Mouse (Mus musculus) cerebellum, postnatal 10 days (tissue): ENCODE data around the gene Pgc.

Source experiments
- DNase-seq, 2 experiments: peaks; one replicate each; pipeline ENCODE4 v3.0.0; 2021; ENCODE audit warnings: mixed read lengths in 2 of 2

Gene Pgc

DNA sequence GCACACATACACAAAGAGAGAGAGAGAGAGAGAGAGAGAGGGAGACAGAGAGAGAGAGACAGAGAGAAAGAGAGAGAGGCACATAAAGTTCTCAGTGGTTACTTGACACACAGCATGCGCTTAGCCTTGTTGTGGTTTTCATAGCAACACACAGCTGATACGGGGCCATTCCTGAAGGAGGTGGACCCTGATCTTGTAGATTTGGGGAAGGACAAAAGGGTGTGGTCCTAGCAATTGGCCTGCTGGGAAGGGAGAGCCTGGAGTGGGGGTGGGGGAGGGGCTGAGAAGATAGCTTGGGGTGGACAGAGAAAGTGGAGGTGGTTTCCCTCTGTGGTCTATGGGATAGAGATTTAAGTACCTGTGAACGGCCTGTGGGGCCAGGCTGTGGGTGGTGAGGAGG lies 16.6 kb upstream of the Pgc start:
- DNase-seq, result no peak

DNA sequence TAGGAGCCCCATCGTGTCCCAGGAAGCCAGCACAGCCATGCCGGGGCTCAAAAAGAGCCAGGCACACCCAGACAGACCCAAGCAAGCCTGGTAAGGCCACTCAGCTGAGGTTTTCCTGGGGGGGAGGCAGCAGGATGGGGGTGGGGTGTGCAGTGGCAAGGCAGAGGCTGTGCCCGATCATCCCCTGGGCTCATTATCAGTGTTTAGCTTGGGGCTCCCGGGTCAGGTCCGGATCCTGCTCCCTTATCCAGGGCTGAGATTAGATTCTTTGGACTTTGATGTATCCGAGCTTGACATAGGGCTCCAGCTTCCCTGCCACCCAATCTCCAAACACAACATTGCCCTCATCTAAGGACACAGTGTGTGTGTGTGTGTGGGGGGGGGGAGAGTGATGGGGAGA lies 14.8 kb upstream of the Pgc start:
- DNase-seq, result no peak

DNA sequence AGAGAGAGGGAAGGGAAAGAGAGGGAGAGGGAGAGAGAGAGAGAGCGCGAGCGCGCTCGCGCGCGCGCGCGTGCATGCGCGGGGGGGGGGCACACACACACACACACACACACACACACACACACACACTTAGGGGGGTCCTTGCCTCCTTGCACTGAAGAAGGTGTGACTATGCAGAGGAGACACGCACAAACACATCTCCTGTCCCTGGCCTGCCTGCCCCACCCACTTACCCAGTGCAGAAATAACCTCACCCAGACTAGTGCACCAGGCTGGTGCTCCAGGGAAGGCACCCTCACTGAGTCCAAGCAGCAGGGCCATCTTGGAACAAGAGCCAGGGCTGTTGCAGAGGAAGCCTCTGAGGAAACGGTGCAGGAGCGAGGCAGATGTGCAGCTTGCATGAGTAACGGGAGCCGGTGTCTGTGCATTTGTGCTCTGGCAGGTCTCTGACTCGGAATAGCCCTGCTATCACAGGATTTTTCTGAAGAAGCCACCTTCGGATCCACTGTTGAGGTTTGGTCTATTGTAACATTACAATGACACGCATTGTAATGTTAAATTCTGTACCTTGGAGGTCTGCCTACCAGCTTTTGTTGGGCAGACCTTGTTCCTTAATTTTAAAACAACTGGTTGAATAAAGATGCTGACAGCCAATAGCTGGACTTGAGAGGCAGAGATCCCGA lies 13.6 kb upstream of the Pgc start:
- no peak for DNase-seq

DNA sequence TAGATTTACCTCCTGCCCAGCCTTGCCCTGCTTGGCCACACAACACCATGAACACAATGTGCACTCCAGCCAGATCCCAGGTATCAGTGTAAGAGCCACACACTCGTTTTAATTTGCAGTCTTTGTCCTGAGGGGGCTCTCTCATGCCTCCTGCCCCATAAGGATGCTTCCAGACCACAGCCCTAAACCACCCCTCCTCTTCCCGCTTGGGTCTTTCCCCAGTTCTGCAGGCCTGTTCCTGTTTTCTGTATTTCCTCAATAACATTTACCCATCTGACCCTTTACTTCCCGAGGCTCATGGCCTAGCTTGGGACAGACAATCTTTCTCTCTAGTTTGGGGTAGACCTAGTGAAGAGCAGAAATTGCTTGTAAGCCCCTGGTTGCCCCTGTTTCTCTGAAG lies 11.6 kb upstream of the Pgc start:
- no peak for DNase-seq

DNA sequence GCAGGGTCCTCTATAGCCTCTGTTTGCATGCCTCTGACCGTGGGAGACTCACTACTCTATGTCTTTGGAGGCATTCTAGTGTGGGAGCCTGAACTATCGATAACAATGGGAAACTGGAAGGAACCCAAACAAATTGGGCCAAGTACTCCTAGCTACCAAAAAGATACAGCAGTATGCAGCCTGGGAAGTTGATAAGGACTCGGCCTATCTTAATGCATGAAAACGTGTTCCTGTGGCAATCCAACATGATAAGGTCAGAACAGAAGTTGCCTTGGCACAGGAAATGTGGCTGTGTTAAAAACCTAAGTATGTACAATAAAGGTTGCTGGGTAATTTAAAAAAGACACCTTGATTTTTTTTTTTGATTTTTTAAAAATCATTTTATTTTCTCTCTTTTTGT lies 5.5 kb upstream of the Pgc start:
- no peak for DNase-seq

DNA sequence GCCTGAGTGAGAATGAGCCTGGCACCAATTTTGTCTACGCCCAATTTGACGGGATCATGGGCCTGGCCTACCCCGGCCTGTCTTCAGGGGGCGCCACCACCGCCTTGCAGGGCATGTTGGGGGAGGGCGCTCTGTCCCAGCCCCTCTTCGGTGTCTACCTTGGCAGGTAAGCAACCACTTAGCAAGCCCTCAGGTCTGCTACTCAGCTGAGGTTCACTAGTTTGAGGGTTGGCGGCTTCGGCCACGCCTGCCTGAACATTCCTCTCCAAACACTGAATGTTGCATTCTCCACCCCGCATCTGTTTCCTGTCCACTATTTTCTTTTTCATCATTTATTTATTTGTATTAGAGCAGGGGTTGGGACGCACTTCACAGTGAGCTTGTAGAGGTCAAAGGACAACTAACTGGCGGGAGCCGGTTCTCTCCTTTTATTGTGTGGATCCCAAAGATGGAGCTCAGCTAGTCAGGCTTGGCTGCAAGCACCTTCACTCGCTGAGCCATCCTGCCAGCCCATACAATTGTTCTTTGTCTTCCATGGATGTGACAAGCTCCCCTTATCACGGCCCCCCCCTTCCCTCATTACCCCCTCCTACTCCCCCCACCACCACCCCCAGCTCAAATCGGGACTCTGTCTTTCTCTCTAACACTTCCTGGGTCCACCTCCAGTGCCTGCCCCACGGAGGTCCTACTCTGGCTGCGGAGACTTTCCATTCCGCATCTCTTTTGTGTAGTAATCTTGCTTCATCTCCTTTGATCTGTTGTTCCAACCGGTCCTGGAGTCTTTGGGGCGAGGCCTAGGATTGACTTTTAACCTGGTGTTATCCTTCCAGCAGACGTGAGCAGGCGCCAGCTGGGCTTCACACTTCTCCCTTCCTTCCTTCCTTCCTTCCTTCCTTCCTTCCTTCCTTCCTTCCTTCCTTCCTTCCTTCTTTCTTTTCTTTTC lies 4.3 kb downstream of the Pgc start:
- DNase-seq, result no peak

DNA sequence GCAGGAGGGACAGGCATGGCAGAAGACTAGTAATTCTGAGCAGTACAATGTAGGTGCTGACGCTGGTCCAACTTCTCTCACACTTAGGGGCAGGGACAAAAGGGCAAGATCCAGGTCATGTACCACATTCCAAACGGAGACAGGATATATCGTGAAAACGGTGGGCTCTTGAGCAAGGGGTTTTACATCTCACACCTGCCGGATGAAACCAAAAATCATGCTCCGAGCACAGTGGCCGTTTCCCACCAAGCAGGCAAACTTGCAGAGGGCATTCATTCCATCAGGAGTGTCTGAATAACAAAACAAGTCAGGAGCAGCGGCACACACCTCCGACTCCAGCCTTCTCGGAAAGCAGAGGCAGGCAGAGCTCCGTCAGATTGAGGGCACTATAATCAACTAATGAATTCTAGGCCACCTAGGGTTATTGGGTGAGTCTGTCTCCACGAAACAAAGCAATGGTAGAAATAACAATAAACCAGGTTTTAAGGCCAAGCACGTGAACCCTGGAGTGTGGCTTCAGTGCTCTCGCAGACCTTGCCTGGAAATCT lies 9.0 kb downstream of the Pgc start:
- no peak for DNase-seq

DNA sequence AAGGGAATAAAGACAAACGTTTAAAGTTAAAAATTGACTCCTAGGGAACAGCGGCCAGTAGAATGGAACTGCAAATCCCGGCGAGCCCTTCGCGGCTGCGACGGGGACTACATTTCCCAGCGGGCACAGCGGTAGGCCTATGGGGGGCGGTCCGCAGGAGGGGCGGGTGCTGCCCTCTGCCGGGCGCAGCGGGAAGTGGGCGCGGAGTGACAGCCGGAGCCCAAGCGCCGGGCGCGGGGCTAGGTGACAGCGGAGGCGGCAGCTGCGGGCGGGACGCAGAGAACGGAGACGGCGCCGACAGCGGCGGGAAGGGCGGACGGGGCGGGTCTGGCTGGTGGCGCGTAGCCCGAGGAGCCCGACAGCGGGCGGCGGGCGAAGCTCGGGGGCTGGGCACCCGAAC lies 10.2 kb downstream of the Pgc start, which contains the start of gene Tfeb:
Gene Tfeb, plus strand, starts transcription at position 175 of the 400 bp plus-strand sequence.
- DNase-seq, result peak; percentile 99 to 100

DNA sequence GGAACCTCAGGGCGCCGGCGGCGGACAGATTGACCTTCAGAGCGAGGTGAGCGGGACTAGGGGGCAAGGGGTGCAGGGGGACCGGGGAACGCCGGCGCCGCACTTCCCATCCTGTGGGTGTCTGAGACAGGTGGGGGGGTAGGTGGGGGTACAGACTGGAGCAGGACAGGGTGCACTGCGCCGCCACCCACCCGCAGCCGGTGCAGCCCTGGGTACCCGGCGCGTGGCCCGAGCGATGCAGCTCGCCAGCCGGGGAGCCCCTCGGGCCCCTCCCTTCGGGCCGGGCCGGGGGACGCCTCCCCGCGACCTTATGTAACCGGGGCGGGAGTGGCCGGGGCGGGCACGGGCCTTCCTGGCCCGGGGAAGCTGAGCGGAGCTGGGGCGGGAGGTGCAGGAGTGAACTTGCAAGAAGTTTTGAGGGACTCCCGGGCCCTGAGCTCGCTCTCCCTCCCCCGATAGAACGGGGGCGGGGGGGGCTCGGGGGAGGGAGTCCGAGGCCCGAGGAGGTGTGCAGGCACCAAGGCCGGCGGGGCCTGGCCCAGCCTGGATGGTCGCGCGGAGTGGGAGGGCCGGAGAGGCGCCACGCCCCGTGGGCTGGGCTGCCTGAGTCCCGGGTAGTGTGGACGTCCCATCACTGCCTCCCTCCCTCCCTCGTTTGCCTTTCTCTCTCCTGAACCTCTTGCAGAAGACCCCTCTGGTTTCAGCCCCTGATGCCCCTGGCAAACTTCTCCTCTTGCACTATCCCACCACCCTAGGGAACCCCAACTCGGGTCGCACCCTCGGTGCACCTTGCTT lies 10.8 kb downstream of the Pgc start:
- DNase-seq, result peak; percentile 73 to 82

DNA sequence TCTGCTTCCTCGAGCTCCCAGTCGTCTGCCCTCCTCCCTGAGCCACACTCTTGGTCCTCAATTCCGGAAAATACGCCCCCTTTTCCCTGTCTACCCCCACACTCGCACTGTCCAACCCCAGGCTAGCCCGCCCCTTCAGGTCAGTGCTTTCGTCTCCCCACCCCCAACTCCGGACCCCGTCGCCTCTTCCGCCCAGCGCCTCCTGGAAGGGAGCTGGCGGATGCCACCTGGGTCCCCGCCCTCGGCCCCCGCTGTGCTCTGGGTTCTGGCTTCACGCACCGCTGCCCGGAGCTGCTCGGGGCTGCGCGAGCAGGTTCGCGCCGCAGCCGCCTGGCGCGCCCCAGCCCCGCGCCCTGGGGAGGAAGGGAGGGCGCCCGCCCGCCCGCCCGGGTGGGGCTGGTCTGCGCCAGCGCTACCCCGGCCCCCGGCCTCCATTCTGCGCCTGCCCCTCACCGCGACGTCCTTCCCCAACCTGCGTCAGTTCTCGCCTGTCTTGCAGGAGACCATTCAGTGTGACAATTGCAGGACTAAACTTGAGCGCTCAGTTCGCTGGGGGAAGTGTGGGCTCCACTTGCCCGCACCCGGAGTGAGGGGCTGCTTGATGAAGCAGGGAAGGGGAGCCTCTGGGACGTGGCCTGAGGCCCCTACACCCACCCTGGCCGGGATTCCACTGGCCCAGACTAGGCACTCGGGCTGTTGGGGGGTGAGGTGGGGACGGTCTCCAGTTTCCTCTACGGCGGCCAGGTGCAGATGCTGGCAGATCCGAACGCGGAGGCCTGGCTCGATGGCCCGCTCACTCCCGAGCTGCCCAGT lies 11.6 kb downstream of the Pgc start:
- DNase-seq, result peak; percentile 65 to 74

DNA sequence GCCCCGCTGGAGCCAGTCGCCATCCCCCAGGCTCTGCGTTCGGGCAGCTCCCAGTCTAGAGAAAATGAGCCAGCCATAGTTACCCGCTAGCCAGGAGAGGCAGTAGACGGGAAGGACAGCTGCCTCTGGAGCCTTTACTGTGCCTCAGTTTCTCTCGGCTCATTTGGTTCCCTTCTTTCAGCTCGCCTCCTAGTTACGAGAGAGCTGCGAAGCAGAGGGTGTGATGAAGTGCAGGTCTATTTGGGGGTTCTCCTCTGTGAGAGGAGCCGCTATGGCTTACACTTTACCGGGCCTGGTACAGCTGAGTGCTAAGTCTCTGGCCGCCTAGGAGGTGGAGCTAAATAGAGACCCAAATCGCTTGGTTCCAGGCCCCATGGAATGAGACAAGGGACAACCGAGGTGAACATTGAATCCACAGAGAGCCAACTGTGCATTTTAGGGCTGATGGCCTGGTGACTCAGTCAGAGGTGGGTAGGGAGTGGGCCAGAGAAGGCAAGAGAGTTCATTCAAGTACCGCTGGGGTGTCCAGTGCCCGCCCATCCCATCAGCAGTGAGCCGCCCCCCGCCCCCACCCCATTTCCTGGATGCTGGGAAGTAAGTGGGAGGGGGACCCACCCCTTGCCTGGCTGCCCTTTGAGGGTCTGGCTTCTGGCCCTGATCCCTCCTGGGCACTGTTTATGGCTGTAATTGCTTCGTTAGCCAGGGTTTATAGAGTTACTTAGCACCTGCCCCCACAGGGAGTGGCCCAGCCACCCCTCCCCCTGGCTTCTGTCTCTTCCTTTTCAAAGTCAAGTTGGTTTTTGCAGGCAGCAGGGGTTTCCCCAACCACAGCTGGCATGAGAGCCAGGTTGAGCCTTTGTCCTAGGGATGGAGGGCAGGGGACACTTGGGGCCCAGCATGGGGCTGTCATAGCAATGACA lies 12.5 kb downstream of the Pgc start:
- peak in 1 of 2 experiments; percentile 33 for DNase-seq

DNA sequence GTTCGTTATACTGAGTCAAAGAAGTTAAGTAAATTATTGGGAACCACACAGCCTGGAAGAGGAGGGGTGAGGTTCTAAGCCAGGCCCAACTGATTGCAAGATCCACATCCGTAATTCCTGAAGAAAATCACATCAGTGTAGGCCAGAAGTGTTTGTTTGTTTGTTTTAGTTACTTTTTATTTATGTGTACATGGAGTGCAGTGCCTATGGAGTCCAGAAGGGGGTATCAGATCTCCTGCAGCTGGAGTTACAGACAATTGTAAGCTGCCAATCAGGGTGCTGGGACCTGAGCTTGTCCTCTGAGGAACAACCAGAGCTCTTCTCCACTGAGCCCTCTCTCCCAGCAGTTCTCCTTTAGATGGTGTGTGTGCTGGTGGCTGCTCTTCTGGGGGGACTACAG lies 13.5 kb downstream of the Pgc start:
- DNase-seq, result no peak

DNA sequence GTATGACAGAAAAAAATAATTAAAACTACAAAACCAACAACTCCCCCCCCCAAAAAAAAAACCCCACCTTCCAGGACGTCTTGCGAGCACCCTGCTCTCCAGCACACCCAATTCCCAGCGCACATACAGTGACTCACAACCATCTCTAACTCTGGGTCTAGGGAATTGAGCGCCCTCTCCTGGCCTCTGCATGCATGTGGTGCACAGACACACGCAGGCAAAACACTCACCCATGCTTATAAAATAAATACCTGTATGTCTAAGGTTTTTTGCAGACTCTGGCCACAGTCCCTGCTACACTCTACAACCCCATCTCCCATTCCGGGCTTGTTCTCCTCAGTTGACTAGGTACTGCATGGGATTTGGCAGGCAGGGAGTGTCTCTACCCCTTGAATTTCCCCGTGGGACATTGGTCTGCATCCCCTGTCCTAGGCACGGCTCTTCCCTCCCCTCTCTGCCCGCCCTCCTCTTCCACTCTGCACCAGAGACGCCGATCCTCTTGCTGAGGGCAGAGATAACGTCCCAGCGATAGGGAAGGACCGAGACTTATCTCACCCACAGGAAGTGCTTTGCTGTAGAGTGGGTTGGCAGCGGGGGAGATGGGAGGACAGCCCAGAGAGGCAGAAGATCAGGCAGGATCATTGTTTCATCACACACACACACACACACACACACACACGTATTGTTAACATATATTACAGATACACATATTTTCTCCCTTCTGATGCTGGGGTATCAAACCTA lies 16.5 kb downstream of the Pgc start:
- no peak for DNase-seq

DNA sequence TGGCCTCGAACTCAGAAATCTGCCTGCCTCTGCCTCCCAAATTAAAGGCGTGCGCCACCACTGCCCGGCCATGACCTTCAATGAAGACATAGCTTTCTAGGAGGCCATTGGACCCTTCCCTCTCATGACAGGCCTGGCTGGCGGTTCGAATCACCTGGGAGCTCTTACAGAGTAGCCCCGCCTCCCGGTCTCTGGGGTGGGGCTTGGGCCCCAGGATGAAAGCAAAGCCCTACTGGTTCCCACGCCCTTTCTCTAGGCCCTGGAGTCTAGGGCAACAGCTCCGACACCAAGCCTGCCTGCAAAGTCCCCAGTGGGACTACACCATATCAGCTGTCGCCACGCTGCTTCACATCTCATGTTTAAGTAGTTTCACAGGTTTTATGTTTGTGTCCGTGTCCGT lies 17.4 kb downstream of the Pgc start:
- DNase-seq, result no peak

DNA sequence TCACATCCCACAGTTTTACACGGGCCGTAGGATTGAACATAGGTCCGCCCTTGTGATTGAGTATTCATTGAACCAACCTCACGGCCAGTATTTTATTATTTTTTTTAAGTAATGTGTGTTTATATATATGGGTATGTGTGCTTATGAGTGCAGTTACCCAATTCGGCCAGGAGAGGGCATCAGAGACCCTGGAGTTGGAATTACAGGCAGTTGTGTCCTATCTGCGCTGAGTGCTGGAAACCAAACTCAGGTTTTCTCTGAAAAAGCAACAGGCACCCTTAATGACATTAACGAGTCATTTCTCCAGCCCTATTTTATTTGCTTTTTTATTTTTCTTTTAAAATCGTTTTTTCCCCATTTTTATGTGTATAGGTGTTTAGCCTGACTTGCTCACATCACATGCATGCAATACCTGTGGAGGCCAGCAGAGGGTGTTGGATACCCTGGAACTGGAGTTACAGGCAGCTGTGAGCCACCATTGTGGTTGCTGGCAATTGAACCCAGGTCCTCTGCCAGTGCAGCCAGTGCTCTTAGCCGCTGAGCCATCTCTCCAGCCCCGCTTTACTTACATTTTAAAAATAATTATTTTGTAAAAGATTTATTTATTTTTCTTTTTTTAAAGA lies 18.2 kb downstream of the Pgc start:
- DNase-seq, result peak in 1 of 2 experiments; percentile 50

DNA sequence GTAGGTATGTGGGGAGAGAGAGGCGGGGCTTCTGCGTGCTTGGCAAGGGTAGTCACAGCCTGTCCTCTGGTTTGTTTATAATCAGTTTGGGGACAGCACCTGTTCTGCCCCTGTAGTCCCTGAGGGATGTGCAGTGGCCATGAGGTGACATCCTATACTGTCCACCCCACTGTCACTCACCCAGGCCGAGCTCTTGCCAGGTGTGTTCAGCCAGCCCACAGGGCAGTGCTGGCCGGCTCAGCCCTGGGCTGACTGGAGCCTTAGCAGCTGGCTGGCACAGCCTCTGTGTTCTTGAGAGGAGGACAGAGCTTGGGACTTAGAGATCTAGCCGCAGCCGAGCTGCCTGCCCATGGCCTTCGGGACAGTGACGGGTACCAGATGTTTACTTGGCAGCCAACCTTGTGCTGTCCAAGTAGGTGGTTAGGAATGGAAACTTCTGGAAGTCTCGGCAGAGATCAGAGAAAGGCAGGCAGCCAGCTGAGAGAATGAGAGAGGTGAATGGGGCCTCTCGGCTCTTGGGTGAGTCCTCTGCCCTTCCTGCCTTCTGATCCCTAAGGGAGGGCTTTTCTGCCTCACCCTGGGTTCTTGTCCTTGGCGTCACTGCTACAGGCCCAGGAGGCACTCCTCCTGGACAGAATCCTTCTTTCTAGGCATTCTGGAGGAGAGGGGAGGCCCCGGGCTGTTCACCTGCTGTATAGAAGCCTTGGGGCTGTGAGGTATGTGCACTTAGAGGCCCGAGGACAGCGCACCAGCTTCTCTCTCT lies 22.3 kb downstream of the Pgc start:
- no peak for DNase-seq

DNA sequence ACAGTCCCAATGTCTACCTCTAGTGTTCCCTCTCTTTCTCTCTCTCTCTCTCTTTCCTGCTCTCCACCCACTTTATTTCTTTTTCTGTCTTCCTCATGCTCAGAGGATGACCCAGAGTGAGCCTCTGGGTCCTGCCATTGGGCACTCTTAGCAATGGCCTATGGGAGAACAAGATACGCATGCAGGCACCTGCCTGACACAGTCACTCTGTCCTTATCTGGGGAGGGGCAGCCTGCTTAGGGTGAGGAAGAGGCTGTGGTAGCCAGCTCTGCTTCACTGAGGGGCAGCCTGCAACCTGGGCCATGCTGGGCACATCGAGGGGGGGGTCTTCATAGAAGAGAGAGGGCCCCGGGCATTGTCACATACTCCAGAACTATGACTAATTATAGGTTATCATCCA lies 23.0 kb downstream of the Pgc start:
- no peak for DNase-seq

DNA sequence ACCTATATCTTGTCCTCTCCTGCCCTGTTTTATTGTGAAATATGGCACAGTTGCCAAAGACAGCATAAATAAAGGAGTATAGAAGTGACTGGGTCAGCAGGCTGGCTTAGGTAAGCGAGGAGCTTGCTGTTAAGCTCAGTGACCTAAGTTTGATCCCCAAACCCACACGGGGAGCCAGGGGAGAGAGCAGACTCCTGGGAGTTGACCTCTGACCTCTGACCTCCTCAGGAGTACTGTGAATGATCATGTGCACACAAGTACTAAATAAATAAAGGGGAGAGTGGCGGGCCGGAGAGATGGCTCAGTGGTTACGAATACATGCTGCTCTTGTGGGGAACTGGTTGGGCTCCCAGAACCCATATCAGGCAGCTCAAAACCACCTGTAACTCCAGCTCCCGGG lies 23.5 kb downstream of the Pgc start:
- DNase-seq, result no peak

DNA sequence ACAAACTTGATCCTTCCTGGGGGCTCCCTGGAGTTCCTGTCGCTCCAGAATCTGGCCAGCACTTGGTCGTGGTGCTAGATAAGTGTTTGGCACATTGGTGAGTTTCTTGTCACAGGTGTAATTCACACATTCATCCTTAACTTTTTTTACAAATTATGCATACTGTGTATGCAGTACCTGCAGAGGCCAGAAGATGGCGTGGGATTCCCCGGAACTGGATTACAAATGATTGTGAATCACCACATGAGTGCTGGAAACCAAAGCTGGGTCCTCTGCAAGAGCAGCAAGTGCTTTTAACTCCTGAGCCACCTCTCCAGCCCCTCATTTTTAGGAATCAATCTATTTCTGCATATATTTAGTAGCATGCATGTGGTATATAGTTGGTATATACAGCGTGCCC lies 25.2 kb downstream of the Pgc start:
- no peak for DNase-seq
